Mouse (Mus musculus): ENCODE results near the gene Tacr1. TPM values are rescaled to one million over a fixed set of nuclear protein-coding genes. Genes with fewer than 3 reads are reported as not detected.
A peak's percentile ranks its signal among the peaks of the same experiment; 100 is the strongest.

Tacr1 gene
- polyA plus RNA-seq (2014; fragmentation: Nextera tagmentation; extraction: Ambion mirVana), result 4.6 and 5.8 TPM in 2 replicates

- H3K4me1 ChIP-seq (replicated peaks; ENCODE audit: control insufficient read depth, insufficient read depth, low read length), result peaks cover 14% of the 10 kb centered on the region
- H3K4me2 ChIP-seq (replicated peaks), result peak within 1 kb of the TSS; percentile 75
- H3K4me3 ChIP-seq (replicated peaks; ENCODE audit: low read length), result peak within 1 kb of the TSS; percentile 32
- H3K27ac ChIP-seq, result peak within 1 kb of the TSS; percentile 43
- H3K27me3 ChIP-seq (ENCODE audit: control insufficient read depth, insufficient read depth, low read length), result peaks cover 19% of the 10 kb centered on the region; the same call in 1 of the 2 replicates
- H3K9ac ChIP-seq, result peak within 1 kb of the TSS; percentile 45
- peak; percentile 79 for DNase-seq (ENCODE audit: low spot score)
- under 1% methylated on average over 28 of the region's 28 CpGs for WGBS
- ATAC-seq (ENCODE audit: low FRiP score), result peak; percentile 89
- no peaks in the 10 kb centered on the region for H3K9me3 ChIP-seq (ENCODE audit: control insufficient read depth, low read length)
- H3K36me3 ChIP-seq (replicated peaks; ENCODE audit: control insufficient read depth, insufficient read depth), result no peaks in the 10 kb centered on the region
These were observed at the start of gene Tacr1 for GRCm38 (mm10) chr6:82401595-82402451. TSS of gene Tacr1 (plus strand) at chr6:82402334.

DNA sequence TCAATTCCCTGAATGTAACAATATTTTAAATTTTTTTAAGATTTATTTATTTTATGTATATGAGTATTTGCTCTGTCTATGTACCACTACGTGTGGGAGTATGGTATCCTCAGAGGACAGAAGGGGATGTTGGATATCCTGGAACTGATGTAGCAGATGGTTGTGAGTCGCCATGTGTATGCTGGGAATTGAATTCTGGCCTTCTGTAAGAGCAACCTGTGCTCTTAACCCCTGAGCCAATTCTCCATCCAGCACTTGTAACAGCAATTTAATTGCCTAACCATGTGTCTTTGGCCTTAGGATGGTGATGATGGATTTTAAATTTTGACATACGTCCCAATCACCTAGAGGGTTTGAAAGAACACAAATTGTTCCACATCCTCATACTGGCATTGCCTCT is 26.0 kb upstream of the Tacr1 start:
- Histone ChIP-seq H3K4me1 (replicated peaks; ENCODE audit: control insufficient read depth, insufficient read depth, low read length) (no peaks in the 10 kb centered on the region), H3K4me2 (replicated peaks) (no peak overlapping the region), H3K36me3 (replicated peaks; ENCODE audit: control insufficient read depth, insufficient read depth) (no peaks in the 10 kb centered on the region), H3K9me3 (ENCODE audit: control insufficient read depth, low read length) (no peaks in the 10 kb centered on the region), H3K27ac (no peak overlapping the region), H3K9ac (no peak overlapping the region), H3K4me3 (replicated peaks; ENCODE audit: low read length) (no peak overlapping the region), H3K27me3 (ENCODE audit: control insufficient read depth, insufficient read depth, low read length) (no peaks in the 10 kb centered on the region)
- 77% methylated on average over 3 of the region's 3 CpGs for WGBS
- DNase-seq (ENCODE audit: low spot score) (no peak), ATAC-seq (ENCODE audit: low FRiP score) (no peak)

DNA sequence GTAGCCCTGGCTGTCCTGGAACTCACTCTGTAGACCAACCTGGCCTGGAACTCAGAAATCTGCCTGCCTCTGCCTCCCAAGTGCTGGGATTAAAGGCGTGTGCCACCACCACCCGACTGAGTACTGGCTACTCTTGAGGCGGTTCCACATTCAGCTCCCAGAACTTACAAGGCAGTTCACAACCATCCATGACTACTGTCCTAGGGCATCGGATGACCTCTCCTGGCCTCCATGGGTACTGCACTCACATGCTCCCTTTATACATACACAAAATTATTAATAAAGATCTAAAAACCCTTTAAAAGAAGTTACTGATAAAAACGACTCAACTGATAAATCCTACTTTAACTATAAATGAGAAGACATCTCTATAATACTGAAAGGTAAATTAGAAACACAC is 18.6 kb upstream of the Tacr1 start:
- WGBS, result 89% methylated on average over 5 of the region's 5 CpGs
- no peaks in the 10 kb centered on the region for H3K4me1 ChIP-seq (replicated peaks; ENCODE audit: control insufficient read depth, insufficient read depth, low read length)
- no peak overlapping the region for H3K4me2 ChIP-seq (replicated peaks)
- DNase-seq (ENCODE audit: low spot score) (no peak), ATAC-seq (ENCODE audit: low FRiP score) (no peak)
- H3K36me3 ChIP-seq (replicated peaks; ENCODE audit: control insufficient read depth, insufficient read depth), result no peaks in the 10 kb centered on the region
- no peak overlapping the region for H3K4me3 ChIP-seq (replicated peaks; ENCODE audit: low read length)
- no peaks in the 10 kb centered on the region for H3K27me3 ChIP-seq (ENCODE audit: control insufficient read depth, insufficient read depth, low read length)
- no peak overlapping the region for H3K9ac ChIP-seq
- no peaks in the 10 kb centered on the region for H3K9me3 ChIP-seq (ENCODE audit: control insufficient read depth, low read length)
- H3K27ac ChIP-seq, result no peak overlapping the region

- ATAC-seq (ENCODE audit: low FRiP score) (peak; percentile 58), DNase-seq (ENCODE audit: low spot score) (peak; percentile 66)
- H3K27me3 ChIP-seq (ENCODE audit: control insufficient read depth, insufficient read depth, low read length), result peaks cover 19% of the 10 kb centered on the region; the same call in 1 of the 2 replicates
These were observed 664 bp downstream of the Tacr1 start for GRCm38 (mm10) chr6:82402501-82403495.

GRCm38 (mm10) chr6:82418367-82418766 is 16.2 kb downstream of the Tacr1 start:
- no peaks in the 10 kb centered on the region for H3K27me3 ChIP-seq (ENCODE audit: control insufficient read depth, insufficient read depth, low read length)
- H3K4me2 ChIP-seq (replicated peaks), result no peak overlapping the region
- no peak for ATAC-seq (ENCODE audit: low FRiP score)
- WGBS, result 72% methylated on average over 6 of the region's 6 CpGs
- no peak overlapping the region for H3K9ac ChIP-seq
- no peak for DNase-seq (ENCODE audit: low spot score)
- no peaks in the 10 kb centered on the region for H3K36me3 ChIP-seq (replicated peaks; ENCODE audit: control insufficient read depth, insufficient read depth)
- no peaks in the 10 kb centered on the region for H3K9me3 ChIP-seq (ENCODE audit: control insufficient read depth, low read length)
- H3K4me3 ChIP-seq (replicated peaks; ENCODE audit: low read length), result no peak overlapping the region
- no peak overlapping the region for H3K27ac ChIP-seq
- H3K4me1 ChIP-seq (replicated peaks; ENCODE audit: control insufficient read depth, insufficient read depth, low read length), result no peaks in the 10 kb centered on the region

More at GRCm38 (mm10) chr6:82402501-82403495, 664 bp downstream of the Tacr1 start:
- Histone ChIP-seq H3K4me3 (replicated peaks; ENCODE audit: low read length) (peak overlapping the region; percentile 32), H3K4me1 (replicated peaks; ENCODE audit: control insufficient read depth, insufficient read depth, low read length) (peaks cover 14% of the 10 kb centered on the region), H3K9me3 (ENCODE audit: control insufficient read depth, low read length) (no peaks in the 10 kb centered on the region), H3K9ac (peak overlapping the region; percentile 45), H3K27ac (peak overlapping the region; percentile 3; the same call in 1 of the 2 replicates), H3K36me3 (replicated peaks; ENCODE audit: control insufficient read depth, insufficient read depth) (no peaks in the 10 kb centered on the region), H3K4me2 (replicated peaks) (peak overlapping the region; percentile 75)
- 2% methylated on average over 34 of the region's 34 CpGs for WGBS

DNA sequence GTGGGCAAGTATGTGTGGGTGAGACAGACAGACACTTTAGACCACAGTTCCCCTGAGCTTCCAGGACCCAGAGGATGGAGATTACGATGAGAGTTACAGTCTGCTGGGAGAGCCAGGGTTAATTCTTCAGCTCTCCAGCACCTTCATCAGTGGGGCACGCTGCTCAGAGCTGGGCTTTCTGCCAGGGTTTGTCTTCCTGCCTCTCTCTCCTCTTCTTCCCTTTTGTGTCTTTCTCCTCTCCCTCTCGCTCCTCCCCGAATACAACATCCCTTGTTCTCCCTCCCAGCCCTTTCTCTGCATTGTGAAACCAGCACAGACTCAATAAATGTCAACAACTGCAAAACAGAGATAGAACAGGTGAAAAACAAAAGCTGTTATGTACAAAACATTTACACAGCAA is 18.1 kb downstream of the Tacr1 start:
- DNase-seq (ENCODE audit: low spot score), result no peak

GRCm38 (mm10) chr6:82428890-82429289 is 26.8 kb downstream of the Tacr1 start:
- H3K27me3 ChIP-seq (ENCODE audit: control insufficient read depth, insufficient read depth, low read length), result no peaks in the 10 kb centered on the region
- 58% methylated on average over 6 of the region's 6 CpGs for WGBS
- H3K36me3 ChIP-seq (replicated peaks; ENCODE audit: control insufficient read depth, insufficient read depth), result no peaks in the 10 kb centered on the region
- no peak overlapping the region for H3K27ac ChIP-seq
- no peaks in the 10 kb centered on the region for H3K4me1 ChIP-seq (replicated peaks; ENCODE audit: control insufficient read depth, insufficient read depth, low read length)
- H3K4me2 ChIP-seq (replicated peaks), result no peak overlapping the region
- no peak overlapping the region for H3K9ac ChIP-seq
- no peak overlapping the region for H3K4me3 ChIP-seq (replicated peaks; ENCODE audit: low read length)
- no peak for DNase-seq (ENCODE audit: low spot score)
- ATAC-seq (ENCODE audit: low FRiP score), result no peak
- H3K9me3 ChIP-seq (ENCODE audit: control insufficient read depth, low read length), result 0 out of 2 replicates have a peak, but pooled peaks cover 3% of the 10 kb centered on the region

More for the DNA sequence above, 18.1 kb downstream of the Tacr1 start:
- Histone ChIP-seq H3K27me3 (ENCODE audit: control insufficient read depth, insufficient read depth, low read length) (no peaks in the 10 kb centered on the region), H3K9me3 (ENCODE audit: control insufficient read depth, low read length) (0 out of 2 replicates have a peak, but pooled peaks cover 6% of the 10 kb centered on the region), H3K27ac (no peak overlapping the region), H3K36me3 (replicated peaks; ENCODE audit: control insufficient read depth, insufficient read depth) (no peaks in the 10 kb centered on the region), H3K9ac (no peak overlapping the region), H3K4me3 (replicated peaks; ENCODE audit: low read length) (no peak overlapping the region), H3K4me1 (replicated peaks; ENCODE audit: control insufficient read depth, insufficient read depth, low read length) (no peaks in the 10 kb centered on the region), H3K4me2 (replicated peaks) (no peak overlapping the region)
- ATAC-seq (ENCODE audit: low FRiP score), result no peak; the same call in 1 of the 2 replicates
- 34% methylated on average over 4 of the region's 4 CpGs for WGBS

DNA sequence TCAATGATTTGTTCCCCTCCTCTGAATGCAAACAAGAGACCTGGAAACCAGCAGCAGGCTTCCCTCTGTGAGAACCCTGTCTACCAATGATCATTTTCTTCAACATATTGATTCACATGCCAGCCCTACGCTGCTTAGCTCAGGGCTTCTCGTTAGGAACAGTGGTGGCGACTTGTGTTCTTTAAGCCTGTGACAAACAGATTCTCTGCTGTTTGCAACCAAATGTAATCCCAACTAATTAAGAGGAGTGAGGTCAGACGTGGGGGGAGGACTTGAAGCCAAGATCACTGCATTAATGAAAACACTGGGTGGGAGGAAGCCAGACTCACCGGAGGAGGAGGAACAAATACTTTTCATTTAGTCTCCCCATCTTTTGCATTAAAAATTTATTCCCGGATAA is 27.6 kb downstream of the Tacr1 start:
- H3K4me3 ChIP-seq (replicated peaks; ENCODE audit: low read length), result no peak overlapping the region
- no peaks in the 10 kb centered on the region for H3K9me3 ChIP-seq (ENCODE audit: control insufficient read depth, low read length)
- no peaks in the 10 kb centered on the region for H3K4me1 ChIP-seq (replicated peaks; ENCODE audit: control insufficient read depth, insufficient read depth, low read length)
- no peak for DNase-seq (ENCODE audit: low spot score)
- no peak overlapping the region for H3K9ac ChIP-seq
- 56% methylated on average over 6 of the region's 6 CpGs for WGBS
- H3K27ac ChIP-seq, result peak overlapping the region; percentile 35; the same call in 1 of the 2 replicates
- no peak overlapping the region for H3K4me2 ChIP-seq (replicated peaks)
- H3K27me3 ChIP-seq (ENCODE audit: control insufficient read depth, insufficient read depth, low read length), result no peaks in the 10 kb centered on the region
- ATAC-seq (ENCODE audit: low FRiP score), result no peak
- H3K36me3 ChIP-seq (replicated peaks; ENCODE audit: control insufficient read depth, insufficient read depth), result no peaks in the 10 kb centered on the region

DNA sequence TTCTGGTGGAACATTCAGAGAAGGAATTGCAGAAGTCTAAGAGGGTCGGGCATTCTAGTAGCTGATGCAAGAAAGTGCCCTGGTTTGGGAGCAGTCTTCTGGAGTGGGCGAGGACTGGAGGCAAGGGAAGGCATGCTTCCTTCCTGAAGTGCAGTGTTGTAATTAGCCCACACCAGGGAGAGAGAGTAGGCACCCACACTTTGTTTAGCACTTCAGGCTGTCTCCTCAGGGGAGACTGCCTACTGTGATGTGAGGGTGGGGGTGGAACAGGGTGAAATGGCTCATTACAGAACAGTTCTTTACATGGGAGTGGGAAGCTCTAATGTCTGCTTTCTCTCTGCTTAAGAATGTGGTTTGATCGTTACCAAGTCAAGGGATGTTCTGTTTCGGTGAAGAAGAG is 35.0 kb downstream of the Tacr1 start:
- Histone ChIP-seq H3K36me3 (replicated peaks; ENCODE audit: control insufficient read depth, insufficient read depth) (no peaks in the 10 kb centered on the region), H3K27ac (no peak overlapping the region), H3K4me2 (replicated peaks) (no peak overlapping the region), H3K9ac (no peak overlapping the region), H3K4me1 (replicated peaks; ENCODE audit: control insufficient read depth, insufficient read depth, low read length) (no peaks in the 10 kb centered on the region), H3K9me3 (ENCODE audit: control insufficient read depth, low read length) (no peaks in the 10 kb centered on the region), H3K4me3 (replicated peaks; ENCODE audit: low read length) (no peak overlapping the region), H3K27me3 (ENCODE audit: control insufficient read depth, insufficient read depth, low read length) (no peaks in the 10 kb centered on the region)
- 76% methylated on average over 4 of the region's 4 CpGs for WGBS
- DNase-seq (ENCODE audit: low spot score) (no peak), ATAC-seq (ENCODE audit: low FRiP score) (no peak)

Measured in hindbrain, embryonic 14.5 days (tissue).